Mouse (Mus musculus): Measurements from ENCODE around the gene Acvr1b.

- TF ChIP-seq CTCF (IDR thresholded peaks at IDR 0.05; ENCODE audit: control insufficient read depth, insufficient read depth, low read length) (no peak), POLR2A (IDR thresholded peaks at IDR 0.05; ENCODE audit: borderline replicate concordance, control insufficient read depth, low read depth, low read length) (no peak)
Measured at GRCm38 (mm10) chr15:101182676-101183075, 8.8 kb downstream of the Acvr1b start.

Data from bone marrow, adult 2 months (tissue).